Mouse (Mus musculus) T-cell, adult 2 months (primary cell): ENCODE measurements around the gene Kcnj1.

Source experiments
- DNase-seq: peaks from one replicate; pipeline ENCODE4 v3.0.0; 2022; ENCODE audit warnings: low spot score

Gene Kcnj1

GRCm38 (mm10) chr9:32372202-32372601 is at the start of gene Kcnj1:
Gene Kcnj1, plus strand, starts transcription at chr9:32372493.
- no peak for DNase-seq

- DNase-seq: no peak
These were observed 48.7 kb upstream of the Kcnj1 start for GRCm38 (mm10) chr9:32323610-32324009.

- DNase-seq: no peak
These were observed 43.5 kb upstream of the Kcnj1 start for GRCm38 (mm10) chr9:32328777-32329176.

GRCm38 (mm10) chr9:32331162-32331561 is 41.1 kb upstream of the Kcnj1 start:
- no peak for DNase-seq

GRCm38 (mm10) chr9:32335389-32336150 is 36.7 kb upstream of the Kcnj1 start:
- DNase-seq: no peak

GRCm38 (mm10) chr9:32340831-32341230 is 31.5 kb upstream of the Kcnj1 start:
- DNase-seq: no peak

- DNase-seq: no peak
These were observed 29.4 kb upstream of the Kcnj1 start for GRCm38 (mm10) chr9:32342929-32343328.

- DNase-seq: no peak
These were observed 28.2 kb upstream of the Kcnj1 start, which contains the start of gene Kcnj5 for GRCm38 (mm10) chr9:32344051-32344450. Gene Kcnj5, minus strand, starts transcription at chr9:32344350.

- no peak for DNase-seq
These were observed 27.8 kb upstream of the Kcnj1 start for GRCm38 (mm10) chr9:32344489-32344888.

- no peak for DNase-seq
These were observed 24.2 kb upstream of the Kcnj1 start for GRCm38 (mm10) chr9:32348096-32348495.

GRCm38 (mm10) chr9:32349344-32349743 is 22.9 kb upstream of the Kcnj1 start:
- DNase-seq: no peak

- DNase-seq: peak; percentile 38
These were observed 22.0 kb upstream of the Kcnj1 start for GRCm38 (mm10) chr9:32350332-32350731.

- DNase-seq: no peak
These were observed 11.5 kb upstream of the Kcnj1 start for GRCm38 (mm10) chr9:32360770-32361169.

- no peak for DNase-seq
These were observed 3.5 kb upstream of the Kcnj1 start for GRCm38 (mm10) chr9:32368812-32369211.

GRCm38 (mm10) chr9:32369388-32369787 is 2.9 kb upstream of the Kcnj1 start:
- no peak for DNase-seq

GRCm38 (mm10) chr9:32373656-32374055 is 1.4 kb downstream of the Kcnj1 start:
- DNase-seq: no peak

- no peak for DNase-seq
These were observed 3.7 kb downstream of the Kcnj1 start for GRCm38 (mm10) chr9:32376031-32376430.

- no peak for DNase-seq
These were observed 4.7 kb downstream of the Kcnj1 start for GRCm38 (mm10) chr9:32376863-32377590.

GRCm38 (mm10) chr9:32384906-32385305 is 12.6 kb downstream of the Kcnj1 start:
- DNase-seq: no peak

- peak; percentile 36 for DNase-seq
These were observed 15.8 kb downstream of the Kcnj1 start for GRCm38 (mm10) chr9:32388120-32388519.

- DNase-seq: no peak
These were observed 18.8 kb downstream of the Kcnj1 start for GRCm38 (mm10) chr9:32391092-32391491.

GRCm38 (mm10) chr9:32391701-32392100 is 19.4 kb downstream of the Kcnj1 start:
- no peak for DNase-seq

- DNase-seq: no peak
These were observed 20.4 kb downstream of the Kcnj1 start for GRCm38 (mm10) chr9:32392716-32393115.
